Mouse (Mus musculus) cerebellum, adult (tissue): Measurements from ENCODE around the gene Tubb5.
"Not testable (repeated sequence)": the region's sequence is repeated elsewhere in the genome, so short reads cannot be mapped to it uniquely, and the experiment has no call there.

Source experiments
- ATAC-seq: cut with Nextera tagmentation; 2 replicates; pipeline ENCODE4 v1.9.2; 2017; ENCODE audit warnings: mild to moderate bottlenecking, moderate library complexity, mixed read lengths; ENCODE audit not compliant: insufficient number of reproducible peaks, low FRiP score, low TSS enrichment

Tubb5 gene

GRCm38 (mm10) chr17:35861198-35861857 is 23.2 kb upstream of the Tubb5 start, which contains the start of gene Nrm:
TSS of gene Nrm (plus strand) at chr17:35861318.
- ATAC-seq: peak; percentile 94

DNA sequence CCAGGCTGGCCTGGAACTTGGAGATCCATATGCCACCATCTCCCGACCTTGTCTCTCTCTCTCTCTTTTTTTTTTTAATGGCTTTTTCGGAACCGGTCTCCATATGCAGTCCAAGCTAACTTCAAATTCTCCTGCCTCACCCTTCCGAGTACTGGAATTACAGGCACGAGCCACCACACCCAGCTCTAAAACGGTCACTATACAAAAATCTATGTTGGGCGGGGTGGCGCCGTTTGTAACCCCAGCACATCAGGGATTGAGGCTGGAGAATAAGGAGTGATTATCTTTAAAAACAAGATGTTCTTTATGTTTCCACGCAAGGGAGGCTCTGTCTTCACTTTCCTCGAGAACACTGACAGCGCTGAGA is 22.7 kb upstream of the Tubb5 start:
- ATAC-seq: no peak

- no peak for ATAC-seq
Measured at GRCm38 (mm10) chr17:35859835-35860234, 21.7 kb upstream of the Tubb5 start.

DNA sequence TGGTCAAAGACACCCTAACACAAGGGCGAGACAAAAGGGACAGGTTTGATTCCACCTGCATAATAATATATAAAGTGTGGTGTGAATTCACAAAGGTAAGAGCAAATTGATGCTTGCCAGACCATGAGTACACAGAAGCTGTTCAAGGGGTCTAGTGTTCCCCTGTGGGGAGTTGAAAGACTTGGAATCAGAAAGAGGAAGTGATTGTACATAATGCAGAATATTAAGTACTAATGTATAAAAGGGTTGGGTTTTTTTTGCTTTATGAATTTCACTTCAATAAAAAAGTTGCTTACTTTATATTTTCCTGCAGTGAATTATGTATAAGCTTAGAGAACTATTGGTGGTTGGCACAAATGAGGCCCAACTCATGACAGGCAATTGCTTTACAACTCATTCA is 21.3 kb upstream of the Tubb5 start:
- no peak for ATAC-seq

DNA sequence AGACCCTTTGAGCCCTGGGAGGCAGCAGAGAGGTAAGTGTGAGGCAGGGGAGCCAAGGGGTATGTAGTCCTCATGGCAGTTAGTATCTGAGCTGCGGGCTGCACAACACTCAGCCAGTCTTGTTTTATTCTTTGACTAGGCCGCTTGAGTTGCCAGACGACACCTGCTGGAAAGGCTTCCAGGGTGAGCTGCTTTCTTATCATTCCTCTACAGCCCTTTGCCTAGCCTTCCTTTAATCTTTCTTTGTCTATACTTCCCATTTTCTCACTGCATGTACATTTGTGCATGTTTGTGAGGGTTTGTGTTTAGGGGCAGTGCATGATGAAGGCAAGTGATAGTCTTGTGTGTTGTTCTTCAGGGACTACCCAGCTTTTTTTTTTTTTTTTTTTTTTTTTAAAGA is 12.9 kb upstream of the Tubb5 start:
- no peak for ATAC-seq

- ATAC-seq: no peak
Measured at GRCm38 (mm10) chr17:35848112-35848511, 10.0 kb upstream of the Tubb5 start.

DNA sequence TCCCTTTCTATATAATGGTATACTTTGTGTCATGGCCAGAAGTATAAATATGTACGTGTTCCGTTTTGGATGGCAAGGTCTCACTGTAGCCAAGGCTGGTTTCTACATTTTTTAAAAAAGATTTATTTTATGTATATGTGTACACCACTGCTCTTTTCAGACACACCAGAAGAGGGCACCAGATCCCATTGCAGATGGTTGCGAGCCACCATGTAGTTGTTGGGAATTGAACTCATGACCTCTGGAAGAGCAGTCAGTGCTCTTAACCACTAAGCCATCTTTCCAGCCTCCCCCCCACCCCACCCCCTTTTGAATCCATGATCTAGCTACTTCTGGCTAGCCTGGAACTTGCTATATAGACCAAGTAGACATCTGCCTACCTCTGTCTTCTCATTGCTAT is 5.4 kb upstream of the Tubb5 start:
- ATAC-seq: no peak

DNA sequence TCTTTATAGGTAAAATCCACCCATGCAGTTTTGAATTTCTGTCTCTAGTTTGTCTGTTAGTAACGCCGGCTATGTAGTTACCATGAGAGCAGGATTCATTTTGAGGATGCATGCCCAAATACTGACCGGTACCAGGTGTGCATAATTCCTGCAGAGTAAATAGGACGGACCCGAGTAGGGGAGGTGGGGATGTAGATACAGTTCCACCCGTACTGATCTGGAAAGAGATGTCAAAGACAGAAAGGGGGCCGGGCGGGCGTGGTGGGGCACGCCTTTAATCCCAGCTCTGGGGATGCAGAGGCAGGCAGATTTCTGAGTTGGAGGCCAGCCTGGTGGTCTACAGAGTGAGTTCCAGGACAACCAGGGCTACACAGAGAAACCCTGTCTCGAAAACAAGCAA is 3.9 kb upstream of the Tubb5 start:
- no peak for ATAC-seq

DNA sequence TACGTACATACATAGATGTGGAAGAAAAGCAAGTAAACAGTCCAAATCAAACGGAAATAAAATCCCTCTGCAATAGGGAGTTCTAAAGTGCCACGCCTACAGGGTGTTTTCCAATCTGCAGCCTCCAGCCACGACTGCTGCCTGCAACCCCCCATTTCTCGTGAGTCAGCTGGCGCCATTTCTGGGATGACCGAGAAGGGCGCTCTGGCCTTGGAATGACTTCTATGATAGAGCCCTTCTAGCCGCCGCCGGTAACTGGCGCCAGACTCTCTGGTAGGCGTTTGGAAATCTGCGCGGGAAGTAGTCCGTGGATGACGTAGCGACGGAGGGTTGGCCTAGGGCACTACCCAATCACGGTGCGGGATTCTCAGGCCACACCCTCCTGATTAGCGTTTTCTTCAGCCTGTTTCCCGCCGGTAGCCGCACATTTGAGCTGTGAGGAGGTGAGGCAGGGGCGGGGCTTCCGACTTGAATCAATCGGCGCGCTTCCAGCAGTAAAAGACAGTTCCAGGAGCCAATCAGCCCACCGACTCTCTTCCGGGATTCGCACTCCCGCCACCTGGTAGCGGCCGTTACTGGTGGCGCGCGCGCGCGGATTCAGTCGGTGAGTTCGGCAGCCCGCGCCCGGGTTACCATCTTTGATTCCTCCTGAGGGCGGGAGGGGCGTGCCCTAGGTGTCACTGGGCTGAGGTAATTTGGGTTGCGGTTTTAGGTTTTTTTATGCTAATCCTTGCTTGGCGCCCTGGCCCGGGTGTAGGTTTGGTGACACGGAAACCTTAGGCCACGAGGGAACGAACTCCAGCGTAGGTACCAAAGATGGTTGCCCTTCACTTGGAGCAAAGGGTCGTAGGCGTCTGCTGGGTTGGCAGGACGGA is 3.2 kb upstream of the Tubb5 start, which contains the start of gene Mdc1:
Mdc1 (plus strand) TSS at position 440 of the 875 bp plus-strand sequence.
- ATAC-seq: peak; percentile 94

DNA sequence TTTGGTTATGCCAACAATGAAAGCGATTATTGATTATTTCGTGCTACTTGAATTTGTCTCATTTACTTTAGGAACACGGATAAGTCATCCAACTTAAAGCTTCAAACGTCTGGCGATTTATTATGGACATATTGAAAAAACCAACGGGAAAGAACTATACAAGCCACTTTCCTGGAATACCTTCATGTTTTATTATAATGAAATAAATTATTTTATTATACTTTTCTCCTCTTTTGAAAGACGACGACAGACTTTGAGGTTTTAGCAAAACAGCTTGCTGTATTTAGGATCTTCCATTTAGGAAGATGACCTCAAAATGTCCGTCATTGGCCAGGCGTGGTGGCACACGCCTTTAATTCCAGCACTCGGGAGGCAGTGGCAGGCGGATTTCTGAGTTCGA is 2.5 kb upstream of the Tubb5 start:
- no peak for ATAC-seq

DNA sequence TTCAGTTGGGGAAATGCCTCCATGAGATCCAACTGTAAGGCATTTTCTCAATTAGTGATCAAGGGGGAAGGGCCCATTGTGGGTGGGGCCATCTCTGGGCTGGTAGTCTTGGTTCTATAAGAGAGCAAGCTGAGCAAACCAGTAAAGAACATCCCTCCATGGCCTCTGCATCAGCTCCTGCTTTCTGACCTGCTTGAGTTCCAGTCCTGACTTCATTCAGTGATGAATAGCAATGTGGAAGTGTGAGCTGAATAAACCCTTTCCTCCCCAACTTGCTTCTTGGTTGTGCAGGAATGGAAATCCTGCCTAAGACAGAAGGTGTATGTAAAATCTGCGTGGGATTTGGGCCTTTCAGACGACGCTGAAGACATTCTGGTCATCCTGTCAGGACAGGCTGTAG is 896 bp upstream of the Tubb5 start:
- not testable (repeated sequence) for ATAC-seq

GRCm38 (mm10) chr17:35838570-35838969 is 464 bp upstream of the Tubb5 start:
- no peak for ATAC-seq

- ATAC-seq: no peak
Measured at GRCm38 (mm10) chr17:35837487-35837886, 619 bp downstream of the Tubb5 start.

- ATAC-seq: no peak
Measured at GRCm38 (mm10) chr17:35836991-35837422, 1.1 kb downstream of the Tubb5 start.

GRCm38 (mm10) chr17:35836178-35836965 is 1.7 kb downstream of the Tubb5 start:
- ATAC-seq: no peak

- ATAC-seq: no peak
Measured at GRCm38 (mm10) chr17:35835424-35836140, 2.5 kb downstream of the Tubb5 start.

DNA sequence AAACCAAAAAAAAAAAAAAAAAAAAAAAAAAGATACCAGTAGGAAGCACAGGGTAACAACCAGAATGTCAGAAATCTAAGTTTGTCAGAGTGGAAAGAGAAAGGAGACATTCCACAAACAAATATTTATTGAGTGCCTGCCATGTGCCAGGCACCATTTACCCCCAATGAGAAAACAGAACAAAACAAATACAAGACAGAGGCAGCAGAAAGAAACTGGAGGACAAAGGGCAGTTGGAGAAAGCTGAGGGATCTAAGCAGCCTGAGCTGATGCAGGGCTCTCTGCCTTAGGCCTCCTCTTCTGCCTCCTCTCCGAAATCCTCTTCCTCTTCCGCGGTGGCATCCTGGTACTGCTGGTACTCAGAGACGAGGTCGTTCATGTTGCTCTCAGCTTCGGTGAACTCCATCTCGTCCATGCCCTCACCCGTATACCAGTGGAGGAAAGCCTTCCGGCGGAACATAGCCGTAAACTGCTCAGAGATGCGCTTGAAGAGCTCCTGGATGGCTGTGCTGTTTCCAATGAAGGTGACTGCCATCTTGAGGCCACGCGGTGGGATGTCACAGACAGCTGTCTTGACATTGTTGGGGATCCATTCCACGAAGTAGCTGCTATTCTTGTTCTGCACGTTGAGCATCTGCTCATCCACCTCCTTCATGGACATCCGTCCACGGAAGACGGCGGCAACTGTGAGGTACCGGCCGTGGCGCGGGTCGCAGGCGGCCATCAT is 3.2 kb downstream of the Tubb5 start:
- ATAC-seq: no peak

GRCm38 (mm10) chr17:35833894-35834293 is 4.2 kb downstream of the Tubb5 start:
- ATAC-seq: no peak

DNA sequence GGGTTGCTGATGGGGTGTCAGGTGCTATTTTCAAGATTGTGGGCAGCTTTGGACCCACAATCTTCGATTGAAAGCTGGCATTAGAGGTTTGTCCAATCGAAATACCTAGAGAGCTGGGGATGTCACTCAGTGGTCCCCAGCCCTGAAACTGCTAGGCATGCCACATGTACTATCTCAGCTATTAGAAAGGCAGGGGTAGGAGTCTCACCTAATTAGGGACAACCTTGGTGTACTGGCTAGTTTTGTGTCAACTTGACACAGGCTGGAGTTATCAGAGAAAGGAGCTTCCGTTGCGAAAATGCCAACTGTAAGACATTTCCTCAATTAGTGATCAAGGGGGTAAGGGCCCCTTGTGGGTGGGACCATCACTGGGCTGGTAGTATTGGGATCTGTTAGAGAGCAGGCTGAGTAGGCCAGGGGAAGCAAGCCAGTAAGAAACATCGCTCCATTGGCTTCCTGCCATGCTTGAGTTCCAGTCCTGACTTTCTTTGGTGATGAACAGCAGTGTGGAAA is 4.8 kb downstream of the Tubb5 start:
- no peak for ATAC-seq
